Mouse (Mus musculus): ENCODE results near the gene Tns3.

Tns3 gene

DNA sequence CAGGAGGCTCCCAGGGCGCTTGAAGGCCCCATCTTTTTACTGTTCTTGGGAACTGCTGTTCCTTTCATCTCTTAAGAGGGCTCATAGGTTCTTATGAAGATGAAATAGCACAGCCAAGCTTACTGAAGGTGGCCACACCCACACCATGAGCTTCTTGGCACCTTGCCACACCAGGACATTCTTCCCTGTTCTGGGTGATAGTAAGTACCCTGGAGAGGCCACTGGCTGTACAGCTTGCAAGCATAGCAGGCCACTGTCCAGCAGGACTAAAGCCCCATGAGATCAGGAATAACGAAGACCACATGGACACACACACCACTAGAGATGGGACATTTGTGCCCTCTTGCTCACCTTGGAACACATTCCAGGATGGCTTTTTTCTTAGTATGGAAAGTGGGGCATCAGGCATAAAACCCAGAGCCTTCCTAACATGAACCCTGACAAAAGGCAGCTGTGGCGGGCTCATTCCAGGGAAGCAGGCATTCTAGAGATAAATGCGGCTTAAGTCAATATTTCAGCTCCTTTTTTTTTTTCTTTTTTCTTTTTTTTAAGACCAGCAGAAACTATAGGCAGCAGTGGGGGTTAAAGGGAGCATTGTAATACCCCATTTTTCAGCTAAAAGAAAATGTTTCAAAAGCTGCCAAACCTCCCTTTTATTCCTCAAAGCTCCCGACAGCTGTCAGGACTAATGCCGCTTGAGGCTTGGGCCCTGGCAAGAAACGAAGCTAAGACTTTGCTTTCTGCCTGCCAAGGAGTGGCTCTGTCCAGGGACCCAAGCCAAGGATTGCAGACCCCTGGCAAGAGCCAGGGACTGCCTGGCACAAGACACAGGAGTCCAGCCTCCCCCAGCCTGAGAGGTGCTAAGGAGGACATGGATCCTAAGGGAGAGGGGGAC is 150.7 kb downstream of the Tns3 start:
- DNase-seq = no peak

DNA sequence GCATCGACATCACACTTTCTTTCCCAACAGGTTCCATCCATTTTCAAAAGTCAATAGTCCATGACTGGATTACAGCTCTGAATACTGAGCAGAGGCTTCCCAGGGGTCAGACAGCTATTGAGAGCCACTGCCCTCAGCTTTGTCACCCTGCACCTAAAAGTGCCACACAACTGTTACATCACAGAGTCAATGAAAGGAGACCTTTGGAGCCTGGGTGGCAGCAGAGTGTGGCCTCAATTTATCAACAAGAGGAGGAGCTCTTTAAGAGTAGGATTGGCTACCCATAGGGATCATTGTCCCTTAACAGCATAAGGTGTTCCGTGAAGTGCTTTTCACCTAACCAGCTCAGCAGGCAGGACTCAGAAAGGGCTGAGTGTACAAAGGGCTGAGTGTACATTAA is 154.0 kb downstream of the Tns3 start:
- DNase-seq = no peak

DNA sequence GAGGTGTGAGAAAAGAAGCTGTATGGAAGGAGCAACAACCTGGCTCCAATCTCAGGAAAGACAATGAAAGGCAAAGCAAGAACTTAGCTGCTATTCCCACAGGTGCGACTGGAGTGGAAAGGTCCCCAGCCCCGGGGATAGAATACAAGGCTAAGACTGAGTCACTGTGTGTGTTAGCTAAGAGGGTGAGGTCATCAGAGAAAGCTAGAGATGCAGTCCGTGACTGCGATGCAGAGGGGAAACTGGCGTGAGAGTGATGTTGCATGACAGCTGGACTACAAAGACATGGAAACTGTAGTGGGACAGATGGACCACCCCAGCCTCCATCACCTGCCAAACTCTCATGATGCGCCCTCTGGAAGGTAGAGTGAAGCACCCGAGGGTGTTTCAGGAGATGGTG is 154.7 kb downstream of the Tns3 start:
- DNase-seq = no peak

GRCm38 (mm10) chr11:8503735-8504134 is 160.6 kb downstream of the Tns3 start:
- DNase-seq = no peak

DNA sequence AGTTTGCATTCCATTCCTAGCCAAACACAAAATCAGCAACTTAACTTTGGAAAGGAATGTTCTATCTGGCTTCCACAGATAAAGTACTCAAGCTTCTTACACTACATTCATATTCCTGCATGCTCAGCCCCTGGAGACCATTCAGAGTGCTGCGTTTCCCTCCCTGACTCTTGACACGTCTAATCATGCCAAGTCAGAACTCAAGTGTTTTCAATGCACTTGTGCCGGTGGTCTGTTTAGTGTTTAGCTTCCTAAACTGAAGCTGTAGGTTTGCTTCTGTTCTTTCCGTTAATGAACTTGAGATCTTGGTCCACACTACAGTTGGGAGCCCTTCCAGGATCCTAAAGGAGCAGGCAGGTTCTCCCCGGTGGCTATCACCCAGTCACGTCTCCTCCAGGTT is 163.5 kb downstream of the Tns3 start:
- no peak for DNase-seq

DNA sequence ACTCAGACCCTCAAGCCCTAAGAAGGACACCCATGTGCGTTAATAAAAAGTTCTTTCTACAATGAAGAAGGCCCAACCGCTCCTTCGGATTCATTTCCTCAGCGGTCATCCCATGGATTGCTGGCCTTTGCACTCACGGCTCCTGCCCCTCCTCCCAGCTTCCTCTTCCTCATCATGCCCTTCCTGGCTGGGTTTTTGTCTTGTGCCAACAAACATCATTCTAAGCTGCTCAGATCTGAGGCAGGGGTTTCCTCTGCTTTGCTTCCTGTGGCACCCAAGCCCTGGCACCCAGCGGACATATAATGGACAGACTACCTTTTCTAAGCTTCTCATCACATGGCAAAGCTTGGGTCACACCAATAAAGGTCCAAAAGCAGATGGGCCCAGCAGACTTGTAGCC is 167.2 kb downstream of the Tns3 start:
- DNase-seq = no peak

DNA sequence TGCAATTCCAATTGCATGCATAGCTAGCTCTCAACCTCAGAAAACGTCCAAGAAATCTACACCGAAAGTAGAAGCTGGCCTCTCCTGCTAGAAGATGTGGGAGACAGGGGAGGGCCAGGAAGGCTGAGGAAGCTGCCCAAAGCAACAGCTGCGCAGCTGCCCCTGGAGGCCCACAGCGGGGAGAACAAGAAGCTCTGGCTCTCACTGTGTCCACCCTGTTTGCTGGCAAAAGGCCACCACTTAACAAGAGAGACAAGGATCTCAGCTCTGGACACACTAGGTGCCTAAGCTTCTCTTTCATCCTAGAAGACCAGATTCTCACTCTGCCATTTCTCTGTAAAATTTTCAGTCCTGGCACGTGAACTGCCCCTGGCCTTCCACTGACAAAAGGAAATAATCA is 167.6 kb downstream of the Tns3 start:
- no peak for DNase-seq

GRCm38 (mm10) chr11:8495801-8496200 is 168.5 kb downstream of the Tns3 start:
- DNase-seq = no peak

GRCm38 (mm10) chr11:8495036-8495435 is 169.3 kb downstream of the Tns3 start:
- no peak for DNase-seq

DNA sequence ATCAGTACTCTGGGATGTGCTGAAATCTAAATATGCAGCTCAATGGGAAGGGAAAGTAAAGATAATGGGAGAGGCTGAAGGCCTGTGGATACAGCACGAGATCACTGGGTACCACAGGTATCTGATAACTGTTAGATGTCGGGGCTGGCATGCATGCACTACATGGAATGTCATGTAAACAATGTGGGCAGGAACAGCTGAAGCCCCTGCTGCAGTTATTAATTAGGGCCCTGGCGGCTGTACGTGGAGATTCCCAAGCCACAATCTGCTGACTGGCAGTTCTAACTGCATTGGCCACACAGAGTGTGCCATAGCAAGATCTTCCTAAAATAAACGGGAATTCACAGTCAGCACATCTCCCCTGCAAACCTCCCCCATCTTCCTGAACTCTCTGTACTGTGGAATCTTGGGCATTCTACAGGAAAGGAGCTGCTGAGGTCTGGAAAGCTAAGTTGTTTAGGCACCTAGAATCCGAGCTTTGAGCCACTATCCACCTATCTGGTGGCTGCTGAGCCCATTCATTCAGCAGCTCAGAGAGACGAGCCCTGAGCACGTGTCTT is 170.3 kb downstream of the Tns3 start:
- DNase-seq = no peak

DNA sequence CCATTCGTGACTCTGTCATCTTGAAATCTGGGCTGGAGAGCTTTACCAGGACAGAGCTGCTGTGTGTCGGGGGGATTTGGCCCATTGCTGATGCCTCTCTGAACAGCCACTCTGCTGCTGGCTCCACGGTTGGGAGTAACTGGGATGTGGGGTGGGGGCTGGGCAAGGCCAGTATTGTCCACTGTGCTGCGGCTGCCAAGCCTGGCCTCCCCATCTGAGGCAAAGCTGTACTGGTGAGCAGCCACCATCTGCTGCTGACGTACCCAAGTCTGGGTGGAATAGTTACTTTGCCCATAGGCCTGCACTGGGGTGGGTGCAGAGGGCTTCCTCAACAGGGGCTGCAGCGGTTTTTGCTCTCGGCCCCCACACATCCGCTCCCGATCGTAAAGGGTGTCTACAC is 172.0 kb downstream of the Tns3 start:
- DNase-seq = no peak

GRCm38 (mm10) chr11:8488248-8488647 is 176.1 kb downstream of the Tns3 start:
- no peak for DNase-seq

DNA sequence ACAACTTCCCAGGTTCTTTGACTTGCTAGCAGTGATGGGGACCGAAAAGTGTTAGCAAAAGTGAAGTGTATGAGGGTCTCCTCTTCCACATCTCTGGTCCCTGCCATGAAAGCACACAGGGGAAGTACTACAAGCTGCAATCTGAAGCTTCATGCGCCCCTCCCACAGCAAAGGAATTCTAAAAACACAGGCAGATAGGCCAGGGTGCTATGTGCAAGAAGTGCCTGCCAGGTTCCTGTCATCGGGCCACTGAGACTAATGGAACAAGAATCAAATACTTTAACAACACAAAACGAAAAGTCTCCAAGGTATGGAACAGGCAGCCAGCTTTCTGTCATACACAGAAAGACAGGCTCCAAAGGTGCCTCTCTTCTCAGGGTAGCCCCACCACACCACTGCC is 177.8 kb downstream of the Tns3 start:
- no peak for DNase-seq

GRCm38 (mm10) chr11:8484538-8484937 is 179.8 kb downstream of the Tns3 start:
- DNase-seq = no peak

DNA sequence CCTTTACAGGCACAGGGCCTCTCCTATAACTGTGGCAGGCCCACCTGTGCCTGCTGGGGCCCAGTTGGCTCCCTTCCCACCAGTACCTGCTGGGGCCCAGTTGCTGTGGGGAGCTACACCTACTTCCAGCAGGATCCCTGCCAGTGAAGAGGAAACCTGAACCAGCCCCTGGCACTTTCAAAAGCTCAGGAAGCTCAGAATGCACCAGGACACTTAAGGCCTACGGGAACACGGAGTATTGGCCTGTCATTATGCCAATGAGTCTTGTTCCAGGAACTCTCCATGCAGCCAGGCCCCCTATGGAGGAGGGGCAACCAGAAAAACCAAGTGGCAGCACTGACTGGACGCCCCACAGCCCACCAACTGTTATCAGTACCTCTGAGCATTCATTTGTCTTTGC is 181.6 kb downstream of the Tns3 start:
- DNase-seq = no peak

DNA sequence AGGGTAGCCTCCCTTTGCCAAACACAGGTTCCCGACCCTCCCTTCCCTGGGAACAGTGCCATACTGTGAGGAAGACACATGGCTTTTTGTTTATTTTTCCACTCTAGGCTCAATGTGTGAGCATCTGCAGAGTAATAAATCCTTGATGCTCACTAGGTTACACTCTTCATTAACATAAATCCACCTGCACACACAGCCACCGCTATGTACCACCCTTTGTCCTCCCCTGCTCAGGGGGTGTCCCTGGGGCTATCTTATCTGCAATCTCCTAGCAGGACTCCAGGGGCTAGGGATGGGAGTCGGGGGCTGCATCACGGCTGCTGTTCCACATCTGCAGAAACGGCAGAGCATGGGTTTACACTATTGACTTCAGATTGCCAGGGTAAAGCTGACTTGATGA is 182.4 kb downstream of the Tns3 start:
- DNase-seq = no peak

GRCm38 (mm10) chr11:8481529-8481928 is 182.8 kb downstream of the Tns3 start:
- no peak for DNase-seq

DNA sequence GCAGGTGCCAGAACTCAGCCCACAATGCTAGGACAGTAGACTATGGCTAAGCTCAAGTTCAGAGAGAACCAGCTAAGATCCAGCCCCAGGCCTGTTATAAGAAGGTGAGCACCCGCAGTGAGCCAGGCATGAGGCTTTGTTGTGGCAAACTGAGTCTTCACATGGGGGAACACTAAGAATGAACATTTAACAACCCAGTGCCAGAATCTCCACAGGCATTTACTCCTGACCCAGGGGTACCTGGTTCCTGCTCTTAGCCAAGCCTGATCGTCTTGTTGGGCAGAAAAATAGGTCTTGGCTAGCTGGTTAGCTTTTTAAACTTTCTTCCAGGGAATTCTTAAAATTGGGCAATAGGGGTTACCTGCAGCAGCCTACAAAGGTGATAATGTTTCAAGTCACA is 184.5 kb downstream of the Tns3 start:
- DNase-seq = no peak

DNA sequence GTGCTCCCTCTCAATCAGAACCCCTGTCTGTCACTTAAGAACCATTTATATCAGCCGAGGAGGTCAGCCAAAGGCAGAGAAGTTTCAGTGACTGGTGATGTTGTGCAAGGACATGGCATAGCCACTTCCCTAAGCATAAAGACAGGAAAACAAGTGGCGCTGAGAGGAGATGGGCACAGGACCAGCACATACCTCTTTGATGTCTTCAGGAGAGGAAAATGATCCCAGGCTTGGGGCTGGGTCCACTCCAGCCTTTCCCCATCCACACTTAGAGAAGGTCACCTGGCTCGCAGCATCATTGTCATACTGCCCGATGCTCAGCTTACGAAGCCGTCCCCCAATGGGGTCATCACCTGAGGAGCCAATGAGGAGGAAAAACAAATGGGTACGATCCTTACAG is 185.0 kb downstream of the Tns3 start:
- DNase-seq = no peak

GRCm38 (mm10) chr11:8473616-8474015 is 190.7 kb downstream of the Tns3 start:
- DNase-seq = no peak

GRCm38 (mm10) chr11:8472439-8472838 is 191.9 kb downstream of the Tns3 start:
- DNase-seq = no peak

DNA sequence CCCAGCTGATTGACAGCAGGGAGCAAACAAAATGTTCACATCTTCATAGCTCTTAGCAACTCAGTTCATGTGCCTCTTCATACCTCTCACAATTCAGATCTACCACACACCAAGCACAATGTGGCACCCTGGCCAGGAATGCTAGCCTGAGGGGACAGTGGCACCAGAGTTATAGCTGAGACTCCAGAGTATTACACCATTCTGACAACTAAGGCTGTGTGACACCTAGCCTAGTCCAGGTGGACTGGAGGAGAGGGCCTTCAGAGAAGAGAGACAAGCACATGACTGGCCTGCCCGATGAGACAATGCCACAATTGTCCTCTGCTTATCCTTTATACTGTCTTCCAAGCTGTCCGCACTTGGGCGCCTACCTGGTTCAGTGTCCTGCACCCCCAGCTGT is 192.8 kb downstream of the Tns3 start:
- DNase-seq = no peak

- no peak for DNase-seq
Measured at GRCm38 (mm10) chr11:8469537-8469936, 194.8 kb downstream of the Tns3 start.

GRCm38 (mm10) chr11:8468161-8469091 is 195.9 kb downstream of the Tns3 start:
- peak; percentile 45 for DNase-seq

All from thymus, postnatal 4 days (tissue).